Mouse (Mus musculus) spleen, embryonic (tissue): ENCODE measurements at regions not wholly inside any gene's neighbourhood (a gene's known extent, or its start where the extent isn't known, plus 50 kb on each side); places are given as distances from the start of the nearest gene placed in this dataset.

ENCODE experiments used
- CTCF ChIA-PET: fragments of 350-600 bp; sonication (Branson Sonifier 250); formaldehyde crosslinking; loops from one replicate; lab custom pipeline; 2022; lab: Charles Lee

DNA sequence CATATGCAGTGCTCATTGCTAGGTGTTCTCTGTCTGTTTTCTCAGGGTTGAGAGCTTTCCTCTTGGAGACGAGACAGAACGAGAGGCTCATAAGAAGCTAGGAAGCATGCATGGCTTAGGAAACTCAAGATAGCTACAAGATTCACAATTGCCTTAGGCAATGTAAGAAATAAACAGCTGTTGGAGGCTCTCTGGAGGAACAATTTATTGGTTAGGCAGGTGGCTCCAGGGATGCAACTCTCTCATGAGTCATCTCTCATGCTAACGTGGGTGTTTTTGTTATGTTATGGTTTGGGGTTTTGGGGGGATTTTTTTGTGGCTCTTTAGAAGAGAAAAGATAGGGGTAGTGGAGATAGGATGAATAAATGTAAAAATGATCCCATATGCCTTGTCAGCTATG lies 657.2 kb downstream of the Cdk5rap2 start:
- CTCF ChIA-PET, result no interaction called here

DNA sequence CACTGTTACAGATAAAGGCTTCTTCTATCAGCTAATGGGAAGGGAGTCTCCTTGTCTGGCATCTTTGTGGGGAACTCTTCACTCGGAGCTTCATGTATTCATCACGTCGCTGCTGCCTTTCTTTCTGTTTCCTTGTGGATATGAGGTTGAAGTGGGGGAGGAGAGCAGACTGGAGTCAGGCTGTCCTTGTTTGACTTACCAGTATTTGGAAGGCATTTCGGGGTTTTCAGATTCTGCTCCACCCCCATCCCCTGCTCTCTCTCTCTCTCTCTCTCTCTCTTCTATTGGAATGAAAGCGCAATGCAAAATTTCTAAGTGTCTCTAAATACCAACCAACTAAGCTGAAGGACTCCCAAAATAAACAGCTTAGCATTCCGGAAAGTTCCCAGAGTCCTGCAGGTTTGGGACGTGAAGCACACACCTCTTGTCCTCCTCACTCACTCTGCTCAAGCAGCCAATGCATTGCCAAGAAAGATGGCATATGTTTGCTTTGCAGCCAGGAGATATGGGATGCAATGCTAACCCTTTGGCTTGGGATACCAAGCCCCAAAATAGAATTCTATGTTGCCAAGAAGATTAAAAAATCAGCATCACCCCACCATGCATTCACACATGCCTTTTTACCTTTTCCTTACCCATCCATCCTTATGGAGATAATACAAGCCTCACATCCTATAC lies 670.3 kb downstream of the Cdk5rap2 start:
- CTCF ChIA-PET, result no interaction called here
